Mouse (Mus musculus): ENCODE results near the gene Brk1. TPM values are rescaled to one million over a fixed set of nuclear protein-coding genes. Genes with fewer than 3 reads are reported as not detected.

The Brk1 gene
- total and polyA plus RNA-seq, 2 experiments from 2014 or later = 211 to 295 TPM

- H3K36me3 ChIP-seq (ENCODE audit: insufficient read depth, low read length) = no peaks in the 10 kb centered on the region; the same call in 1 of the 2 replicates
- ATAC-seq (peak; percentile 31; the same call in 1 of the 2 replicates), DNase-seq (ENCODE audit: low spot score) (no peak)
- H3K9me3 ChIP-seq (ENCODE audit: low read length) = no peaks in the 10 kb centered on the region
- no peaks in the 10 kb centered on the region for H3K27me3 ChIP-seq (ENCODE audit: insufficient read depth, low read length)
- peak overlapping the region; percentile 69 for H3K4me2 ChIP-seq (ENCODE audit: low read depth, low read length)
- peak overlapping the region; percentile 93 for H3K27ac ChIP-seq
- peaks cover 10% of the 10 kb centered on the region; the same call in 1 of the 2 replicates for H3K4me1 ChIP-seq (ENCODE audit: insufficient read depth, low read length)
- H3K4me3 ChIP-seq (ENCODE audit: low read length) = peak overlapping the region; percentile 90
- 3% methylated on average over 10 of the region's 10 CpGs for WGBS
- H3K9ac ChIP-seq (replicated peaks; ENCODE audit: low read length) = peak overlapping the region; percentile 92
- TF ChIP-seq CTCF (IDR thresholded peaks at IDR 0.05; ENCODE audit: low read depth) = no peak
Measured at GRCm38 (mm10) chr6:113605224-113605545, 613 bp downstream of the Brk1 start.

- Histone ChIP-seq H3K9me3 (ENCODE audit: low read length) (no peaks in the 10 kb centered on the region), H3K27me3 (ENCODE audit: insufficient read depth, low read length) (no peaks in the 10 kb centered on the region), H3K27ac (no peak overlapping the region), H3K4me2 (ENCODE audit: low read depth, low read length) (no peak overlapping the region), H3K4me1 (ENCODE audit: insufficient read depth, low read length) (peaks cover 10% of the 10 kb centered on the region; the same call in 1 of the 2 replicates), H3K36me3 (ENCODE audit: insufficient read depth, low read length) (peaks cover 4% of the 10 kb centered on the region; the same call in 1 of the 2 replicates), H3K4me3 (ENCODE audit: low read length) (no peak overlapping the region), H3K9ac (replicated peaks; ENCODE audit: low read length) (no peak overlapping the region)
- no peak for DNase-seq (ENCODE audit: low spot score)
- ATAC-seq = no peak
- WGBS = 89% methylated on average over 6 of the region's 6 CpGs
- TF ChIP-seq CTCF (IDR thresholded peaks at IDR 0.05; ENCODE audit: low read depth) = no peak
Measured at GRCm38 (mm10) chr6:113608871-113609270, 4.3 kb downstream of the Brk1 start.

GRCm38 (mm10) chr6:113609293-113609692 lies 4.7 kb downstream of the Brk1 start:
- H3K4me2 ChIP-seq (ENCODE audit: low read depth, low read length) = no peak overlapping the region
- peaks cover 4% of the 10 kb centered on the region; the same call in 1 of the 2 replicates for H3K36me3 ChIP-seq (ENCODE audit: insufficient read depth, low read length)
- H3K9me3 ChIP-seq (ENCODE audit: low read length) = no peaks in the 10 kb centered on the region
- WGBS = 94% methylated on average over 7 of the region's 7 CpGs
- no peaks in the 10 kb centered on the region for H3K27me3 ChIP-seq (ENCODE audit: insufficient read depth, low read length)
- ATAC-seq = no peak
- TF ChIP-seq CTCF (IDR thresholded peaks at IDR 0.05; ENCODE audit: low read depth) = no peak
- H3K9ac ChIP-seq (replicated peaks; ENCODE audit: low read length) = no peak overlapping the region
- no peak overlapping the region for H3K4me3 ChIP-seq (ENCODE audit: low read length)
- no peak overlapping the region for H3K27ac ChIP-seq
- H3K4me1 ChIP-seq (ENCODE audit: insufficient read depth, low read length) = peaks cover 10% of the 10 kb centered on the region; the same call in 1 of the 2 replicates
- no peak for DNase-seq (ENCODE audit: low spot score)

- TF ChIP-seq CTCF (IDR thresholded peaks at IDR 0.05; ENCODE audit: low read depth) = no peak
- no peaks in the 10 kb centered on the region for H3K9me3 ChIP-seq (ENCODE audit: low read length)
- ATAC-seq (no peak), DNase-seq (ENCODE audit: low spot score) (no peak)
- WGBS = 90% methylated on average over 8 of the region's 8 CpGs
- no peaks in the 10 kb centered on the region for H3K27me3 ChIP-seq (ENCODE audit: insufficient read depth, low read length)
- no peak overlapping the region for H3K4me3 ChIP-seq (ENCODE audit: low read length)
- H3K4me1 ChIP-seq (ENCODE audit: insufficient read depth, low read length) = no peaks in the 10 kb centered on the region
- peaks cover 24% of the 10 kb centered on the region for H3K36me3 ChIP-seq (ENCODE audit: insufficient read depth, low read length)
- H3K9ac ChIP-seq (replicated peaks; ENCODE audit: low read length) = no peak overlapping the region
- no peak overlapping the region for H3K27ac ChIP-seq
- H3K4me2 ChIP-seq (ENCODE audit: low read depth, low read length) = no peak overlapping the region
Measured at GRCm38 (mm10) chr6:113612258-113612969, 7.8 kb downstream of the Brk1 start.

GRCm38 (mm10) chr6:113614152-113614551 lies 9.6 kb downstream of the Brk1 start:
- H3K36me3 ChIP-seq (ENCODE audit: insufficient read depth, low read length) = peaks cover 33% of the 10 kb centered on the region
- no peak for ATAC-seq
- 99% methylated on average over 7 of the region's 7 CpGs for WGBS

GRCm38 (mm10) chr6:113614997-113615396 lies 10.4 kb downstream of the Brk1 start:
- Histone ChIP-seq H3K4me2 (ENCODE audit: low read depth, low read length) (no peak overlapping the region), H3K4me3 (ENCODE audit: low read length) (no peak overlapping the region), H3K9ac (replicated peaks; ENCODE audit: low read length) (no peak overlapping the region), H3K4me1 (ENCODE audit: insufficient read depth, low read length) (no peaks in the 10 kb centered on the region), H3K27me3 (ENCODE audit: insufficient read depth, low read length) (no peaks in the 10 kb centered on the region), H3K36me3 (ENCODE audit: insufficient read depth, low read length) (peaks cover 33% of the 10 kb centered on the region), H3K9me3 (ENCODE audit: low read length) (no peaks in the 10 kb centered on the region), H3K27ac (no peak overlapping the region)
- DNase-seq (ENCODE audit: low spot score) (no peak), ATAC-seq (no peak)
- WGBS = 95% methylated on average over 8 of the region's 8 CpGs
- TF ChIP-seq CTCF (IDR thresholded peaks at IDR 0.05; ENCODE audit: low read depth) = no peak

More at GRCm38 (mm10) chr6:113614152-113614551, 9.6 kb downstream of the Brk1 start:
- Histone ChIP-seq H3K27me3 (ENCODE audit: insufficient read depth, low read length) (no peaks in the 10 kb centered on the region), H3K4me1 (ENCODE audit: insufficient read depth, low read length) (no peaks in the 10 kb centered on the region), H3K4me2 (ENCODE audit: low read depth, low read length) (no peak overlapping the region), H3K27ac (no peak overlapping the region), H3K9ac (replicated peaks; ENCODE audit: low read length) (no peak overlapping the region), H3K9me3 (ENCODE audit: low read length) (no peaks in the 10 kb centered on the region), H3K4me3 (ENCODE audit: low read length) (no peak overlapping the region)
- no peak for TF ChIP-seq CTCF (IDR thresholded peaks at IDR 0.05; ENCODE audit: low read depth)
- no peak for DNase-seq (ENCODE audit: low spot score)

GRCm38 (mm10) chr6:113615489-113615888 lies 10.9 kb downstream of the Brk1 start:
- no peak overlapping the region for H3K4me3 ChIP-seq (ENCODE audit: low read length)
- WGBS = 92% methylated on average over 4 of the region's 4 CpGs
- H3K36me3 ChIP-seq (ENCODE audit: insufficient read depth, low read length) = peaks cover 33% of the 10 kb centered on the region
- no peak overlapping the region for H3K27ac ChIP-seq
- no peak overlapping the region for H3K9ac ChIP-seq (replicated peaks; ENCODE audit: low read length)
- ATAC-seq (no peak), DNase-seq (ENCODE audit: low spot score) (no peak)
- no peaks in the 10 kb centered on the region for H3K27me3 ChIP-seq (ENCODE audit: insufficient read depth, low read length)
- no peaks in the 10 kb centered on the region for H3K4me1 ChIP-seq (ENCODE audit: insufficient read depth, low read length)
- no peaks in the 10 kb centered on the region for H3K9me3 ChIP-seq (ENCODE audit: low read length)
- TF ChIP-seq CTCF (IDR thresholded peaks at IDR 0.05; ENCODE audit: low read depth) = no peak
- H3K4me2 ChIP-seq (ENCODE audit: low read depth, low read length) = no peak overlapping the region

All from hindbrain, postnatal 0 days (tissue).